Mouse (Mus musculus): ENCODE measurements around the gene Cdca8. TPM values are rescaled to one million over a fixed set of nuclear protein-coding genes. Genes with fewer than 3 reads are reported as not detected.

Cdca8 gene
- polyA plus RNA-seq, 1 experiment: 99.2 TPM

DNA sequence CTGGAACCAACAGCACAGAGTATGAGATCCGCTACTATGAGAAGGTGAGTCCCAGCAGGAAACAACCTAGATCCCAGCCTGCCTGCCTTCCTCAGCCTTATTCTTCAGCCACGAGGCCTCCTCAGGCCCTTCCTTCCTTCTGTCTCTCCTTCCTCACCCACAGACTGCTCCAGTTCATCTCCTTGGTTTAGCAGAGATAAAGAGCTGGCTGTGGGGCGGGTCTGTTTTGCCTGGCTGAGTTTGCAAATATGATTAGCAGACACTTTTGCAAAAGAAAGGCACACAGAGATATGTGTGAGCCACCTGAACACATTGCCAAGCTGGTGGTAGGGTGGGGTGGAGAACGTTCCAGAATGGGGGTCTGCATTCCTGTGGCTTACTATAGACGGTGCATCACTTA lies 39.2 kb downstream of the Cdca8 start:
- no peaks in the 10 kb centered on the region for H3K4me1 ChIP-seq (ENCODE audit: control insufficient read depth, insufficient read depth, low read length)
- WGBS: 43% methylated on average over 5 of the region's 5 CpGs
- no peak overlapping the region for H3K4me3 ChIP-seq (replicated peaks; ENCODE audit: control insufficient read depth, low read depth, low read length)
- H3K27ac ChIP-seq (ENCODE audit: control insufficient read depth, insufficient read depth, low read depth, low read length, poor library complexity): no peak overlapping the region; the same call in 1 of the 2 replicates
- TF ChIP-seq CTCF (IDR thresholded peaks at IDR 0.05; ENCODE audit: control insufficient read depth, insufficient read depth, low read length): no peak
- no peak for TF ChIP-seq POLR2A (IDR thresholded peaks at IDR 0.05; ENCODE audit: borderline replicate concordance, control insufficient read depth, low read depth, low read length)

DNA sequence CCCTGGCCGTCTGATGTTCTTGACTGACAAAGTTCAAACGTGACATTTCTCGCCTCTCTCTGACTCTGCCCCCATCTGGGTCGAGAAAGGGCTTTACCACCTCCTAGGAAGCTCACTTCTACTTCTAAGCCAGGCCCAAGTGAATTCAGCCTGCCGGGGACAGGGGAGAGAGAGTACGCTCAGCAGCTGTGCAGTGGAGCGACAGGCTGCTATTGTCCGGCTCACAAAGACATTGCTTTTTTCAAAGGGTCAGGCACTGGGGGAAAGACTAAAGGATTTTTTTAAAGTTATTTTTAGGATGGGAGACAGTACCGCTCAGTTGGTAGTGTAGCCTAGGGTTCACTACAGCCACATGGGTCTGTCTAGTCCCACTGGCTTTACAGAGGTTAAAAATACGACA lies 40.7 kb downstream of the Cdca8 start:
- TF ChIP-seq POLR2A (IDR thresholded peaks at IDR 0.05; ENCODE audit: borderline replicate concordance, control insufficient read depth, low read depth, low read length): no peak
- no peak for TF ChIP-seq CTCF (IDR thresholded peaks at IDR 0.05; ENCODE audit: control insufficient read depth, insufficient read depth, low read length)
- no peak overlapping the region for H3K4me3 ChIP-seq (replicated peaks; ENCODE audit: control insufficient read depth, low read depth, low read length)
- H3K27ac ChIP-seq (ENCODE audit: control insufficient read depth, insufficient read depth, low read depth, low read length, poor library complexity): no peak overlapping the region
- no peaks in the 10 kb centered on the region for H3K4me1 ChIP-seq (ENCODE audit: control insufficient read depth, insufficient read depth, low read length)
- 65% methylated on average over 10 of the region's 10 CpGs for WGBS

DNA sequence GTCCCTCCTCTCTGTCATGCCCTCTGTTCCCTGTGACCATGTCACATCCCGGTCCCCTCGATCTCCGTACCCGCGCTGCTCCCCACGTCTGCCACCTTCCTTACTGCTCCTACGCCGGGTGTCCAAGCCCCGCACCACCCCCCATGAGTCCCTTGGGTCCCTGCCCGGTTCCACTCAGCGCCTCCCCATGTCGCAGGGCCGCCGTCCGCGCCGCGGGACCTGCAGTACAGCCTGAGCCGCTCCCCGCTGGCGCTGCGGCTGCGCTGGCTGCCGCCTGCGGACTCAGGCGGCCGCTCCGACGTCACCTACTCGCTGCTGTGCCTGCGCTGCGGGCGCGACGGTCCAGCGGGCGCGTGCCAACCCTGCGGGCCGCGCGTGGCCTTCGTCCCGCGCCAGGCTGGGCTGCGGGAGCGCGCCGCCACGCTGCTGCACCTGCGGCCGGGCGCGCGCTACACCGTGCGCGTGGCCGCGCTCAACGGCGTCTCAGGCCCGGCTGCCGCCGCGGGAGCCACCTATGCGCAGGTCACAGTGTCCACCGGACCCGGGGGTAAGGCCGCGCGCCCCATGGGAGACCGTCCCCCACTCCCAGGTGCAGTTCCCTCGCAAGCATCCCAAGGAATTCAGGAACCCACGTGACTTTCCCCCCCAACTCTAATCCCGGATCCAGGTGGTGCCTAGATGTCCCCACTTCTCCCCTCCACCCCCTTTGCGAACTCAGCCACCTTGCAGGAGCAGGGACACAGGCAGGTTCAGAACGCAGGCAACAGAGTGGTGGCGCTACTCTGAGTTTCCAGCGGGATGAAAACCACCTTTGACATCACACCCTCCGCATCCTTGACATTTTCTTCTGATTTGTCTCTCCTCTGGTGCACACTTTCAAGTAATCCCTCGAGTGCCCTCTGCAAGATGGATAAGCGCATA lies 44.3 kb downstream of the Cdca8 start:
- TF ChIP-seq CTCF (IDR thresholded peaks at IDR 0.05; ENCODE audit: control insufficient read depth, insufficient read depth, low read length) (no peak), POLR2A (IDR thresholded peaks at IDR 0.05; ENCODE audit: borderline replicate concordance, control insufficient read depth, low read depth, low read length) (no peak)
- Histone ChIP-seq H3K4me3 (replicated peaks; ENCODE audit: control insufficient read depth, low read depth, low read length) (no peak overlapping the region), H3K4me1 (ENCODE audit: control insufficient read depth, insufficient read depth, low read length) (no peaks in the 10 kb centered on the region), H3K27ac (ENCODE audit: control insufficient read depth, insufficient read depth, low read depth, low read length, poor library complexity) (no peak overlapping the region)
- 4% methylated on average over 83 of the region's 83 CpGs for WGBS

DNA sequence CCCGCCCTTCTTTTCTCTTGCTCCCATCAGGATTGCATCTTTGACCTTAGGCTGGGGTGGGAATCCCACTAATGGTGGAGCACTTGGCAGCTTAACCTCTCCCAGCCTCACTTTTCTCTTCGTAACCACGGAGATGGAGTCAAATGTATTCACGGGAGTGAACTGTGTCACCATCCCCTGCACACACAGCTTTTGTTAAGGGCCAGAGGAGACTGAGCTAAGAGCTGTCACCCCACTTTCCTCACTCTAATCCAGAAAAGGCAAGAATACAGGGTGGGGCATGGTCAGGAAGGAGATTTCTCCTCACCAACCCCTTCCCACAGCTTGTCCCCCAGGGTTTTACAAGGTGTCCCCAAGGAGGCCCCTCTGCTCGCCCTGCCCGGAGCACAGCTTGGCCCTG lies 45.3 kb downstream of the Cdca8 start:
- Histone ChIP-seq H3K27ac (ENCODE audit: control insufficient read depth, insufficient read depth, low read depth, low read length, poor library complexity) (no peak overlapping the region), H3K4me1 (ENCODE audit: control insufficient read depth, insufficient read depth, low read length) (no peaks in the 10 kb centered on the region), H3K4me3 (replicated peaks; ENCODE audit: control insufficient read depth, low read depth, low read length) (no peak overlapping the region)
- TF ChIP-seq POLR2A (IDR thresholded peaks at IDR 0.05; ENCODE audit: borderline replicate concordance, control insufficient read depth, low read depth, low read length): no peak
- TF ChIP-seq CTCF (IDR thresholded peaks at IDR 0.05; ENCODE audit: control insufficient read depth, insufficient read depth, low read length): no peak
- WGBS: 34% methylated on average over 6 of the region's 6 CpGs

DNA sequence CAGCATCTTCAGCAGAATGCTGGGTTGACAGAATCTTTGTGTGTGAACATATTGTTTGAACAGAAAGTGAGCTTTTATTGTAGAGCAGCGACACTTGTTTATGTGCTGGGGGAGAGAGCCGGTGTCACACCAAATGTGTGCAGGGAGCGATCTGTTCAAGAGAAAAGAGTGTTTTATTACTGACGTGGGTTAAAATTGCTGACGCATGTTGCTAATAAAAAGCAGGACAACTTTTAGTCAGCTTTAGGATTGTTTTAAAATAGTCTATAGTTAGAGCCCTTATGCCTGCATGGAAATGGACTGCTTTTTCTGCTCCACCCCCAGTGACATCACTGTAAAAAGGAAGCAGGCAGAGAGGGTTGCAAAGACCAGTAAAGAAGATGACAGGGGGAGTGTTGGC lies 48.3 kb downstream of the Cdca8 start:
- WGBS: 65% methylated on average over 5 of the region's 5 CpGs
- Histone ChIP-seq H3K4me3 (replicated peaks; ENCODE audit: control insufficient read depth, low read depth, low read length) (no peak overlapping the region), H3K27ac (ENCODE audit: control insufficient read depth, insufficient read depth, low read depth, low read length, poor library complexity) (no peak overlapping the region), H3K4me1 (ENCODE audit: control insufficient read depth, insufficient read depth, low read length) (no peaks in the 10 kb centered on the region)
- TF ChIP-seq POLR2A (IDR thresholded peaks at IDR 0.05; ENCODE audit: borderline replicate concordance, control insufficient read depth, low read depth, low read length) (no peak), CTCF (IDR thresholded peaks at IDR 0.05; ENCODE audit: control insufficient read depth, insufficient read depth, low read length) (no peak)

DNA sequence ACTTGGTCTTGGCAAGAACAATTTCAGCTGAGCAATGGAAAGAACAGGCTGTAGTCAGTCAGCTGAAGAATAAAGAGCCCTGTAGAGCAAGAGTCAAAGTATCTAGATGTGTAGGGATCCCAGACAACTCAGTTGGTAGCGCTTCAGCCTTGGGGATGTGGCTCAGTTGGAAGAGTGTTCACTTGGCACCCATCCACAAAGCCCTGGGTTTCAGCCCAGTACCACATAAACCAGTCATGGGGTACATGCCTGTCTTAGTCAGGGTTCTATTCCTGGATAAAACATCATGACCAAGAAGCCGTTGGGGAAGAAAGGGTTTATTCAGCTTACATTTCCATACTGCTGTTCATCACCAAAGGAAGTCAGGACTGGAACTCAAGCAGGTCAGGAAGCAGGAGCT lies 49.2 kb downstream of the Cdca8 start:
- Histone ChIP-seq H3K27ac (ENCODE audit: control insufficient read depth, insufficient read depth, low read depth, low read length, poor library complexity) (no peak overlapping the region), H3K4me1 (ENCODE audit: control insufficient read depth, insufficient read depth, low read length) (no peaks in the 10 kb centered on the region), H3K4me3 (replicated peaks; ENCODE audit: control insufficient read depth, low read depth, low read length) (no peak overlapping the region)
- no peak for TF ChIP-seq CTCF (IDR thresholded peaks at IDR 0.05; ENCODE audit: control insufficient read depth, insufficient read depth, low read length)
- TF ChIP-seq POLR2A (IDR thresholded peaks at IDR 0.05; ENCODE audit: borderline replicate concordance, control insufficient read depth, low read depth, low read length): no peak
- 67% methylated on average over 2 of the region's 2 CpGs for WGBS

DNA sequence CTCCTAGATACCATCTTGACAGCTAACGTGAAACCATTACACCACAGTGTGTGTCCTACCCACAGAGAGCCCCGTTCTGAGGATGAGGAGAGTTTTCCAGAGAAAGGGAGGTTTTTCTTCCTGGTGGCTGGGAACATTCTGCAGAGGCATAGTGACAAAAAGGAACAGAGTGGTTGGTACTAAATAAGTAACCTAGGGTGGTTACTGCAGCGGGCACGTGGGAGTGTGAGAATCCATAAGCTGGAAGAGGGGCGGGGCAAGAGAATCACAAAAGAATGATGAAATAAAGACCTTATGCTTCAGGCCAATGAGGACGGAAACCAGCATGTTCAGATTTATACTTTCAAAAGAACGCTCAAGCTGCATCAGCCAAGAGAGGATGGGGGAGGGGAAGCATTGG lies 50.4 kb downstream of the Cdca8 start:
- H3K4me1 ChIP-seq (ENCODE audit: control insufficient read depth, insufficient read depth, low read length): no peaks in the 10 kb centered on the region
- no peak for TF ChIP-seq CTCF (IDR thresholded peaks at IDR 0.05; ENCODE audit: control insufficient read depth, insufficient read depth, low read length)
- no peak for TF ChIP-seq POLR2A (IDR thresholded peaks at IDR 0.05; ENCODE audit: borderline replicate concordance, control insufficient read depth, low read depth, low read length)
- no peak overlapping the region for H3K4me3 ChIP-seq (replicated peaks; ENCODE audit: control insufficient read depth, low read depth, low read length)
- no peak overlapping the region for H3K27ac ChIP-seq (ENCODE audit: control insufficient read depth, insufficient read depth, low read depth, low read length, poor library complexity)
- 63% methylated on average over 7 of the region's 7 CpGs for WGBS

DNA sequence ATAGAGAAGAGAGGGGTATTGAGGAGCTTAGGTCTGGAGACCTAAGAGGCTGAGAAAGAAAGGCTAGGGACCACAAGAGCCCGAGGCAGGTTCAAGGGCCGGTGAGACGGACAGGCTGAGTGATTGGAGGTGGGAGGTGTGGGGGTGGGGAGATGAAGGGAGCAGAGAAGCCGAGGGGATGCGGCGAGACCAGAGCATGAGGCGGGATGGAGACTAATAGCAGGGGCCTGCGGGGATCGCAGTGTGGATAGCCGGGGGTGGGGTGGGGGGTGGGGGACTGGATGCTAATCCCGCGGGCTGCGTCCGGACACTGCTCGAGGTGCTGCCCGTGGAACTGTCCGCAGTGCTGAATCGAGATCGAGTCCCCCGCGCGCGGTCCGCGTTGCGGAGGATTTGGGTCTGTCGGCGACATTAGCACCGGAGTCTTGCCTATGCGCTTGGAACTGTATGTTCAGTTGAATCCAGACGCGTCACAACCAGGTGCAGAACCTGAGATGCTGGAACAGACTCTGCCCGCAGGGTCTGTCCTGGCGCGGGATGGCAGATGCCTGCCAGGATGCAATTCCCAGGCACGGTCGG lies 56.9 kb downstream of the Cdca8 start:
- H3K27ac ChIP-seq (ENCODE audit: control insufficient read depth, insufficient read depth, low read depth, low read length, poor library complexity): no peak overlapping the region
- H3K4me3 ChIP-seq (replicated peaks; ENCODE audit: control insufficient read depth, low read depth, low read length): no peak overlapping the region
- H3K4me1 ChIP-seq (ENCODE audit: control insufficient read depth, insufficient read depth, low read length): no peaks in the 10 kb centered on the region
- 5% methylated on average over 37 of the region's 37 CpGs for WGBS
- TF ChIP-seq POLR2A (IDR thresholded peaks at IDR 0.05; ENCODE audit: borderline replicate concordance, control insufficient read depth, low read depth, low read length): no peak
- no peak for TF ChIP-seq CTCF (IDR thresholded peaks at IDR 0.05; ENCODE audit: control insufficient read depth, insufficient read depth, low read length)
